ENCODE assay signal across 9 mouse cellular contexts in the genomic region with DNA sequence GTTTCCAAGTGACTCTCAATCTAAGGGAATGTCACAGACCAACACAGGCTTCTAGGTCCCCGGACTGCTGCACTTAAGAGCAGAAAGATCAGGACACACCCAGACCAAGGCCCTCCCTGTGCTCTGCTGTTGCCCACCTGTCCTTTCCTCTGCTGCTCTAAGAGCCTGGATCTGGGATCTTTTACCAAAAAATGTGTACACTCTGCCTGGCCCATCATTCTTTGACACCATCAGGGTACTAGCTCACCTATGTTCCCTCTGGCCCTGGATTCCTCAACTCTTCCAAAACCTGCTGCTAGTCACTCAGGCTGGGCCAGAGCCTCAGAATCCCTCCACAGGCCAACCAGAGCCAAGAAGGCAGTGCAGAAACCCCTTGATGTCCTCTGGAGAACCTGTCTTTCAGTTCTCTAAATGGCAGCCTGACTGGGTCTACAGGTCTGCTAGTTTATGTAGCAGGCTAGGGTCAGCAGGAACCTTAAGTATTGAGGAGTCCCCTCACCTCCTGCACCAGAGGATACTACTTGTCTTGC. TPM values are rescaled to one million over a fixed set of nuclear protein-coding genes. Genes with fewer than 3 reads are reported as not detected.
A peak's percentile ranks its signal among the peaks of the same experiment; 100 is the strongest.
DNase-seq lines count a peak whose midpoint lies in the region; ATAC-seq and TF ChIP-seq lines count a peak whose summit lies in the region.
"Had no signal": no experiment of that assay in that cellular context is flagged by ENCODE, and none has a peak within 500 bp of the region (broad histone marks: within the 10 kb centered on the region; RNA-seq: fewer than 3 reads in every experiment).

No protein-coding gene starts in this region.

- no peaks in the 10 kb centered on the region for H3K27me3 ChIP-seq in heart, adult 2 months (ENCODE audit: control insufficient read depth, insufficient read depth, low read length)
- no peaks in the 10 kb centered on the region for H3K27me3 ChIP-seq in neural tube, embryonic 11.5 days (ENCODE audit: control insufficient read depth, insufficient read depth, low read length)
- no peaks in the 10 kb centered on the region for H3K27me3 ChIP-seq in heart, embryonic 13.5 days (replicated peaks)
- no peaks in the 10 kb centered on the region for H3K27me3 ChIP-seq in midbrain, embryonic 15.5 days (replicated peaks)

- intact Hi-C loops in heart, adult 2 months (cut with DNase I): loop anchor here (10.0 kb wide), 1 partner anchor 530 kb away; the partner anchor contains the start of genes Slbp, Tacc3 and Tmem129
- intact Hi-C loops in left cerebral cortex, postnatal 14 days (cut with DNase I): loop anchor here (10.0 kb wide), 1 partner anchor 90 kb away; no protein-coding TSS in a partner anchor
- intact Hi-C loops in left cerebral cortex, postnatal 4 days (cut with DNase I): no loop called here

- peak overlapping the region; percentile 97 for H3K27ac ChIP-seq in heart, adult 2 months
- no peak overlapping the region for H3K27ac ChIP-seq in neural tube, embryonic 11.5 days (ENCODE audit: low read depth, low read length)
- H3K27ac ChIP-seq in heart, embryonic 13.5 days (replicated peaks): no peak overlapping the region
- H3K27ac ChIP-seq in midbrain, embryonic 15.5 days: no peak overlapping the region

- H3K4me2 ChIP-seq in neural tube, embryonic 11.5 days (ENCODE audit: low read depth): 0 out of 2 replicates have a peak overlapping the region, but pooled peaks have one; percentile 75
- H3K4me2 ChIP-seq in heart, embryonic 13.5 days: peak overlapping the region; percentile 93
- H3K4me2 ChIP-seq in midbrain, embryonic 15.5 days: peak overlapping the region; percentile 78

- peak; percentile 6 to 25 for DNase-seq in heart, adult 2 months
- no peak for DNase-seq in heart, adult 8-10 months (ENCODE audit: low spot score)
- no peak for DNase-seq in neural tube, embryonic 11.5 days (ENCODE audit: low spot score)
- DNase-seq in neural tube, embryonic 10.5 days (ENCODE audit: extremely low spot score, low spot score): no peak
- no peak for DNase-seq in left cerebral cortex, postnatal 14 days (ENCODE audit: low spot score in 2 of 2)
- no peak for DNase-seq in left cerebral cortex, postnatal 4 days

- H3K79me2 ChIP-seq in heart, adult 2 months (replicated peaks; ENCODE audit: control insufficient read depth, insufficient read depth, low read length): 0 out of 2 replicates have a peak, but pooled peaks cover 2% of the 10 kb centered on the region

- peak overlapping the region; percentile 89 for H3K4me3 ChIP-seq in heart, adult 2 months
- H3K4me3 ChIP-seq in neural tube, embryonic 11.5 days (ENCODE audit: low read depth, low read length): no peak overlapping the region
- H3K4me3 ChIP-seq in heart, embryonic 13.5 days: no peak overlapping the region
- H3K4me3 ChIP-seq in midbrain, embryonic 15.5 days: no peak overlapping the region

- peaks cover 26% of the 10 kb centered on the region for H3K36me3 ChIP-seq in heart, adult 2 months (ENCODE audit: control insufficient read depth, insufficient read depth, low read length)
- H3K36me3 ChIP-seq in neural tube, embryonic 11.5 days (ENCODE audit: control insufficient read depth, insufficient read depth, low read length): no peaks in the 10 kb centered on the region
- peaks cover 26% of the 10 kb centered on the region for H3K36me3 ChIP-seq in heart, embryonic 13.5 days
- 0 out of 2 replicates have a peak, but pooled peaks cover 5% of the 10 kb centered on the region for H3K36me3 ChIP-seq in midbrain, embryonic 15.5 days (replicated peaks)

- TF ChIP-seq EP300 in heart, adult 2 months (IDR thresholded peaks at IDR 0.05; ENCODE audit: insufficient read depth, low read depth, low read length): no peak

- 48% methylated on average over 1 of the region's 1 CpGs for WGBS in heart, adult 2 months
- WGBS in neural tube, embryonic 11.5 days: 91% methylated on average over 1 of the region's 1 CpGs
- WGBS in heart, embryonic 13.5 days: 78% methylated on average over 1 of the region's 1 CpGs
- WGBS in midbrain, embryonic 15.5 days: 89% methylated on average over 1 of the region's 1 CpGs

- TF ChIP-seq POLR2A in heart, adult 2 months (IDR thresholded peaks at IDR 0.05; ENCODE audit: insufficient read depth, low read depth, low read length): no peak

- ATAC-seq in neural tube, embryonic 11.5 days (ENCODE audit: insufficient read depth, low FRiP score, low TSS enrichment): no peak
- no peak for ATAC-seq in heart, embryonic 13.5 days (ENCODE audit: extremely low read depth, insufficient number of reproducible peaks, low FRiP score, low TSS enrichment)
- no peak for ATAC-seq in midbrain, embryonic 15.5 days (replicated peaks)

- peaks cover 56% of the 10 kb centered on the region for H3K4me1 ChIP-seq in heart, adult 2 months (ENCODE audit: control insufficient read depth, insufficient read depth, low read length)
- peaks cover 15% of the 10 kb centered on the region for H3K4me1 ChIP-seq in neural tube, embryonic 11.5 days (ENCODE audit: control insufficient read depth, insufficient read depth, low read length)
- peaks cover 68% of the 10 kb centered on the region for H3K4me1 ChIP-seq in heart, embryonic 13.5 days
- H3K4me1 ChIP-seq in midbrain, embryonic 15.5 days: peaks cover 53% of the 10 kb centered on the region

- H3K9me3 ChIP-seq in neural tube, embryonic 11.5 days (ENCODE audit: control insufficient read depth, low read length): no peaks in the 10 kb centered on the region
- no peaks in the 10 kb centered on the region for H3K9me3 ChIP-seq in heart, embryonic 13.5 days
- no peaks in the 10 kb centered on the region for H3K9me3 ChIP-seq in midbrain, embryonic 15.5 days

- TF ChIP-seq CTCF in heart, adult 2 months (IDR thresholded peaks at IDR 0.05): no peak

- H3K9ac ChIP-seq in heart, adult 2 months (ENCODE audit: low read depth, low read length): peak overlapping the region; percentile 93
- no peak overlapping the region; the same call in 1 of the 2 replicates for H3K9ac ChIP-seq in neural tube, embryonic 11.5 days (ENCODE audit: low read length)
- H3K9ac ChIP-seq in heart, embryonic 13.5 days: peak overlapping the region; percentile 96
- 0 out of 2 replicates have a peak overlapping the region, but pooled peaks have one; percentile 74 for H3K9ac ChIP-seq in midbrain, embryonic 15.5 days

RNA-seq across cellular contexts. Expression of gene Mxd4, which starts 2.4 kb away (rescaled TPM):
- total RNA-seq in heart, adult 2 months (2021): 10 to 100 TPM; 63.3 to 71.4 TPM
- 78.1 and 89.8 TPM in 2 replicates for polyA plus RNA-seq in heart, adult 2 months (2012; rRNA removed)
- total RNA-seq in heart, adult 8-10 months (2022): 10 to 100 TPM; 51.9 to 65.0 (median 59.6) TPM
- polyA plus RNA-seq in neural tube, embryonic 11.5 days (2014; fragmentation: Nextera tagmentation; extraction: Ambion mirVana): 22.7 and 23.1 TPM in 2 replicates
- polyA plus RNA-seq in heart, embryonic 13.5 days (2015; fragmentation: Nextera tagmentation; extraction: Ambion mirVana): 23.1 and 23.6 TPM in 2 replicates
- 35.0 and 38.1 TPM in 2 replicates for polyA plus RNA-seq in midbrain, embryonic 15.5 days (2015; fragmentation: Nextera tagmentation; extraction: Ambion mirVana)
- total RNA-seq in left cerebral cortex, postnatal 14 days (2021): 10 to 100 TPM; 75.4 to 87.4 TPM
- total RNA-seq in left cerebral cortex, postnatal 4 days (2021): 10 to 100 TPM; 60.6 to 65.7 TPM

RNA-seq across cellular contexts. Expression of gene Haus3, which starts 15.8 kb away (rescaled TPM):
- 1 to 10 TPM; 3.2 to 4.8 TPM for total RNA-seq in heart, adult 2 months (2021)
- 0.92 and 1.8 TPM in 2 replicates for polyA plus RNA-seq in heart, adult 2 months (2012; rRNA removed)
- total RNA-seq in heart, adult 8-10 months (2022): 1 to 10 TPM; 2.9 to 5.4 (median 3.2) TPM
- polyA plus RNA-seq in neural tube, embryonic 11.5 days (2014; fragmentation: Nextera tagmentation; extraction: Ambion mirVana): 40.6 and 43.1 TPM in 2 replicates
- 20.8 and 25.4 TPM in 2 replicates for polyA plus RNA-seq in heart, embryonic 13.5 days (2015; fragmentation: Nextera tagmentation; extraction: Ambion mirVana)
- 11.7 and 11.9 TPM in 2 replicates for polyA plus RNA-seq in midbrain, embryonic 15.5 days (2015; fragmentation: Nextera tagmentation; extraction: Ambion mirVana)
- total RNA-seq in left cerebral cortex, postnatal 14 days (2021): 1 to 10 TPM; 5.1 to 5.5 TPM
- total RNA-seq in left cerebral cortex, postnatal 4 days (2021): 1 to 10 TPM; 5.8 to 7.4 TPM

RNA-seq across cellular contexts. Expression of gene Poln, which starts 15.9 kb away (rescaled TPM):
- total RNA-seq in heart, adult 2 months (2021): 1 to 10 TPM; 7.0 TPM
- 3.4 and 4.3 TPM in 2 replicates for polyA plus RNA-seq in heart, adult 2 months (2012; rRNA removed)
- 10 to 100 TPM in 2 of 4 experiments, 1 to 10 TPM in 2; 8.6 to 13.7 (median 9.6) TPM for total RNA-seq in heart, adult 8-10 months (2022)
- 0.27 and 0.42 TPM in 2 replicates for polyA plus RNA-seq in neural tube, embryonic 11.5 days (2014; fragmentation: Nextera tagmentation; extraction: Ambion mirVana)
- polyA plus RNA-seq in heart, embryonic 13.5 days (2015; fragmentation: Nextera tagmentation; extraction: Ambion mirVana): 0.24 and 0.47 TPM in 2 replicates
- 0.27 and 0.52 TPM in 2 replicates for polyA plus RNA-seq in midbrain, embryonic 15.5 days (2015; fragmentation: Nextera tagmentation; extraction: Ambion mirVana)
- total RNA-seq in left cerebral cortex, postnatal 14 days (2021): under 1 TPM; 0.79 to 0.91 TPM
- total RNA-seq in left cerebral cortex, postnatal 4 days (2021): 1 to 10 TPM in 1 of 2 experiments, under 1 TPM in 1; 0.68 to 1.7 TPM
- polyA plus RNA-seq: small intestine, adult 2 months had no signal

Comparison
In these comparisons a context has a peak if more than half of its experiments do, and no peak if none do; other contexts are left out.
1. DNase-seq: peak in heart, adult 2 months (2 of 2); none in heart, adult 8-10 months (single experiment), neural tube, embryonic 11.5 days (single experiment), neural tube, embryonic 10.5 days (single experiment), left cerebral cortex, postnatal 14 days (0 of 2) and left cerebral cortex, postnatal 4 days (single experiment).
2. Peak in every context shown above with its lines, with median percentiles within 50 percentile points of each other: H3K4me2 ChIP-seq.